Mouse (Mus musculus) liver, embryonic 12.5 days (tissue): ENCODE results near the gene Exoc6. TPM values are rescaled to one million over a fixed set of nuclear protein-coding genes. Genes with fewer than 3 reads are reported as not detected.

ENCODE experiments used
- ATAC-seq: fragments of 200-750 bp; cut with Nextera tagmentation; 2 replicates; pipeline ENCODE4 v1.8.0; 2017; ENCODE audit warnings: moderate number of reproducible peaks, mild to moderate bottlenecking, moderate library complexity
- H3K27ac ChIP-seq: fragments of 300-500 bp; sonication (generic); 2 replicates; pipeline ENCODE4 v1.5.1; 2016; ENCODE audit warnings: mild to moderate bottlenecking
- H3K27me3 ChIP-seq: fragments of 300-500 bp; sonication (generic); replicated peaks from 2 replicates; pipeline ENCODE4 v1.6.1; 2016; ENCODE audit warnings: mild to moderate bottlenecking, moderate library complexity
- H3K36me3 ChIP-seq: fragments of 300-500 bp; sonication (generic); 2 replicates; pipeline ENCODE4 v1.6.1; 2016; ENCODE audit warnings: mild to moderate bottlenecking, moderate library complexity
- H3K4me1 ChIP-seq: fragments of 300-500 bp; sonication (generic); 2 replicates; pipeline ENCODE4 v1.6.1; 2016
- H3K4me2 ChIP-seq: fragments of 300-500 bp; sonication (generic); 2 replicates; pipeline ENCODE4 v1.6.1; 2016; ENCODE audit warnings: mild to moderate bottlenecking, moderate library complexity
- H3K4me3 ChIP-seq: fragments of 300-500 bp; sonication (generic); 2 replicates; pipeline ENCODE4 v1.5.1; 2016; ENCODE audit warnings: mild to moderate bottlenecking, moderate library complexity
- H3K9ac ChIP-seq: fragments of 300-500 bp; sonication (generic); 2 replicates; pipeline ENCODE4 v1.6.1; 2016; ENCODE audit warnings: mild to moderate bottlenecking, moderate library complexity
- H3K9me3 ChIP-seq: fragments of 300-500 bp; sonication (generic); replicated peaks from 2 replicates; pipeline ENCODE4 v1.6.1; 2016; ENCODE audit warnings: mild to moderate bottlenecking, moderate library complexity
- WGBS: fragments of 180-500 bp; shearing (Covaris S2); methylation state at CpG from one replicate; pipeline ENCODE4 v1.1.7; 2016; ENCODE audit not compliant: insufficient replicate concordance; 5-methylcytosine and 5-hydroxymethylcytosine counted together
- polyA plus RNA-seq: library from polyadenylated mRNA; unstranded; fragments of >200 nt; fragmentation: Nextera tagmentation; extraction: Ambion mirVana; gene quantifications from 2 replicates; pipeline ENCODE4 v1.2.1, GENCODE M21; 2016

The Exoc6 gene
- polyA plus RNA-seq, 1 experiment from 2014 or later, result 47.0 TPM

DNA sequence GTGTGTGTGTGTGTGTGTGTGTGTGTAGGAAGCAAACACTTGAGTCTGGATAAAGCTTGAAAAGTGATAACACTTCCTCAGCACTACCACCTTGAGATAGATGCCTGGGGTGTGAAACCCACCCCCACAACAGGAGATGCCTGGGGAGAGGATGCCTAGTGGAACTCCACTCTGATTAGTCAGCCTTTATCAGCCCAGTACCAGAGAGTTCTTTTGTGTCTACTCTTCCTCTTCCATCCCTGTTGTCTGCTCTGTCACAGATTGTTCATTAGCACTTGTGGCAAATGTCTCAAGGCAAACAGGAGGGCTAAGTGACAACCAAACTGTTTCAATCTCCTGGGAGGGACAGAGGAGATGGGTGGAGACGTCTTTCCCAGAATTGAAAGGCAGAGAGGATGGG, 168.9 kb downstream of the Exoc6 start:
- ATAC-seq, result no peak

DNA sequence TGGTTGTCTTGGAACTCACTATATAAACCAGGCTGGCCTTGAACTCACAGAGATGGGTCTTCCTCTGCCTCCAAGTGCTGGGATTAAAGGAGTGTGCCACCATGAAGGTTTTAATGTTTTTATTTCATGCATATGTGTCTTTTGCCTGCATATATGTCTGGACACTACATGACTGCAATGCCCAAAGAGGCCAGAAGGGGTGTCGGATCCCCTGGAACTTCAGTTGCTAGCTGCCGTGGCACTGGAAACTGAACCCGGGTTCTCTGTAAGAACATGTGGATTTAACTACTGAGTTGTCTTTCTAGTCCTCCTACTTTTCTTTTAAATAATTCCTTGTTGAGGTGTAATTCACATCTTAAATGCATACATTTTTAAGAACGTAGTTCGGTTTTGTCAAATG, 174.4 kb downstream of the Exoc6 start:
- no peaks in the 10 kb centered on the region for H3K36me3 ChIP-seq
- 82% methylated on average over 5 of the region's 5 CpGs for WGBS
- H3K4me2 ChIP-seq, result no peak overlapping the region
- H3K27ac ChIP-seq, result no peak overlapping the region
- no peaks in the 10 kb centered on the region for H3K4me1 ChIP-seq
- H3K4me3 ChIP-seq, result no peak overlapping the region
- H3K9me3 ChIP-seq, result no peaks in the 10 kb centered on the region
- no peaks in the 10 kb centered on the region for H3K27me3 ChIP-seq
- no peak for ATAC-seq
- H3K9ac ChIP-seq, result no peak overlapping the region

More for the DNA sequence above, 168.9 kb downstream of the Exoc6 start:
- Histone ChIP-seq H3K27ac (no peak overlapping the region), H3K36me3 (no peaks in the 10 kb centered on the region), H3K27me3 (no peaks in the 10 kb centered on the region), H3K9me3 (no peaks in the 10 kb centered on the region), H3K4me2 (no peak overlapping the region), H3K9ac (no peak overlapping the region), H3K4me1 (no peaks in the 10 kb centered on the region), H3K4me3 (no peak overlapping the region)
- WGBS, result 7% methylated on average over 1 of the region's 1 CpGs

DNA sequence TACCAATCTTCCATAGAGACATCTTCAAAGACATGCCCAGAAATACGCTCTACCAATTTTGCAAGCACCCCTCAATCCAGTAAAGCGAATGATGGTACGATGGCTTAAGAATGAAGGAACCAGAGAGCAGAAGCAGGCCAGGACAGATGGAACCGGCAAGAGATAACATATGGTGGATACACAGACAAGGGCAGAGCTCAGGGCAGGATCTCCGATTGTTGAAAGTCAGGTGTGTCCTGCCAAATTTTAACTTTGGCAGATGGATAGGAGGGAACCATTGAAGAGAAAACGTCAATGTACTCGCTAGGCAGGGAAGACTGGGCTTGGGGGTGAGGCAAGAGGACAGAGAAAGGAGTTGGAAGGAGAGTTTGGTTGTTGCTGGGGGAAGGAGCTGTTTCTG, 176.4 kb downstream of the Exoc6 start:
- H3K4me1 ChIP-seq, result no peaks in the 10 kb centered on the region
- H3K36me3 ChIP-seq, result no peaks in the 10 kb centered on the region
- no peak overlapping the region for H3K4me3 ChIP-seq
- H3K27me3 ChIP-seq, result no peaks in the 10 kb centered on the region
- H3K9me3 ChIP-seq, result peaks cover 4% of the 10 kb centered on the region; the same call in 1 of the 2 replicates
- ATAC-seq, result no peak
- 71% methylated on average over 7 of the region's 7 CpGs for WGBS
- no peak overlapping the region for H3K9ac ChIP-seq
- H3K4me2 ChIP-seq, result no peak overlapping the region
- no peak overlapping the region for H3K27ac ChIP-seq

DNA sequence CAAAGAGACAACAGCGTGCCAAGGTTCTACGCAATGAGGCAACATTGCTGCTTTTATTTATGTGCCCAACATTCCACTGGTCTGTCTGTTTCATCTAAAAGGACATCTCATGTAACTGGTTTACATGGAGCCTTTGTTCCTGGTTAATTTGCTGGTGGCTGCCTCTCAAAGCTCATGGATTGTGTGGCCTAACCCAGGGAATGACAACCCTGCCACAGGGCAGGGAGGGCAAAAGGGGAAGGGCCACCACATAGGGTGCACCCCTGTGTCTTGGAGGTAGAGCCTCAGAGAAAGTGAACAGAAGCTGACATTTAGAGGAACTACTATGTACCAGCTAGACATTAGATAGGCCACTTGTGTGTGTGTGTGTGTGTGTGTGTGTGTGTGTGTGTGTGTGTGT, 177.1 kb downstream of the Exoc6 start:
- Histone ChIP-seq H3K4me1 (no peaks in the 10 kb centered on the region), H3K9ac (no peak overlapping the region), H3K9me3 (peaks cover 4% of the 10 kb centered on the region; the same call in 1 of the 2 replicates), H3K4me2 (no peak overlapping the region), H3K27ac (no peak overlapping the region), H3K27me3 (no peaks in the 10 kb centered on the region), H3K4me3 (no peak overlapping the region), H3K36me3 (no peaks in the 10 kb centered on the region)
- WGBS, result 87% methylated on average over 2 of the region's 2 CpGs
- no peak for ATAC-seq

Other genes starting within 250 kb of the Exoc6 start
- 47.6 and 54.2 TPM in 2 replicates for gene Ide, start 212.6 kb upstream of the Exoc6 start, polyA plus RNA-seq
- 69.1 and 69.8 TPM in 2 replicates for gene Kif11, start 174.0 kb upstream of the Exoc6 start, polyA plus RNA-seq
- gene Hhex, start 115.6 kb upstream of the Exoc6 start, polyA plus RNA-seq, result 38.9 and 39.8 TPM in 2 replicates
- not detected in 2 replicates for gene Cyp26c1, start 135.2 kb downstream of the Exoc6 start, polyA plus RNA-seq
- gene Cyp26a1, start 147.4 kb downstream of the Exoc6 start, polyA plus RNA-seq, result 0.14 TPM in 1 of 2 replicates, not detected in the other